Mouse (Mus musculus): ENCODE measurements around the gene Gm10486.
"Not testable (repeated sequence)": the region's sequence is repeated elsewhere in the genome, so short reads cannot be mapped to it uniquely, and the experiment has no call there.

Gm10486 gene
- long read RNA-seq, experiment 1: 0 reads
- long read RNA-seq, experiment 2: 0 reads

DNA sequence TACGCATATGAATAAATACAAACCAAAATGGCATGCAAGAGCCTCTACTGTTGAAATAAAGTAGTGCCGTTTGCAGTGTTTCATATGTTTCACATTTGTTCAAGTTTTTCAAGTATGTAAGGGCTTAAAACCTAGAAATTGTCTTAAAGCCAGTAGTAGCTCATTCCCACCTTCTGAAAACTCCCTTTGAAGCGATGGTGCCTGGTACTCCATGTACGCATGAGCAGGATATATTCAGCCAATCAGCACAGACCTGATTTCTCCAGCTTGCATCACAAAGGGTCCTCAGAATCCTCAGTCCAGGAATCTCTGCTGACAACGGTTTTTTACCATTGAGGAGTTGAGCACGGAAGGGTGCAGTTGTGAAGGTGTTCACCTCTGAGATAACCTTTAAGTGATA lies at the start of gene Gm10486:
Gm10486 (plus strand) TSS at position 301 of the 400 bp plus-strand sequence.
- intact Hi-C loops (cut with DNase I): not testable (repeated sequence)
